Mouse (Mus musculus): ENCODE measurements around the gene H2afx. TPM values are rescaled to one million over a fixed set of nuclear protein-coding genes. Genes with fewer than 3 reads are reported as not detected.

The H2afx gene
- total and polyA plus RNA-seq, 3 experiments: 89.6 to 828 TPM; not detected in 1

DNA sequence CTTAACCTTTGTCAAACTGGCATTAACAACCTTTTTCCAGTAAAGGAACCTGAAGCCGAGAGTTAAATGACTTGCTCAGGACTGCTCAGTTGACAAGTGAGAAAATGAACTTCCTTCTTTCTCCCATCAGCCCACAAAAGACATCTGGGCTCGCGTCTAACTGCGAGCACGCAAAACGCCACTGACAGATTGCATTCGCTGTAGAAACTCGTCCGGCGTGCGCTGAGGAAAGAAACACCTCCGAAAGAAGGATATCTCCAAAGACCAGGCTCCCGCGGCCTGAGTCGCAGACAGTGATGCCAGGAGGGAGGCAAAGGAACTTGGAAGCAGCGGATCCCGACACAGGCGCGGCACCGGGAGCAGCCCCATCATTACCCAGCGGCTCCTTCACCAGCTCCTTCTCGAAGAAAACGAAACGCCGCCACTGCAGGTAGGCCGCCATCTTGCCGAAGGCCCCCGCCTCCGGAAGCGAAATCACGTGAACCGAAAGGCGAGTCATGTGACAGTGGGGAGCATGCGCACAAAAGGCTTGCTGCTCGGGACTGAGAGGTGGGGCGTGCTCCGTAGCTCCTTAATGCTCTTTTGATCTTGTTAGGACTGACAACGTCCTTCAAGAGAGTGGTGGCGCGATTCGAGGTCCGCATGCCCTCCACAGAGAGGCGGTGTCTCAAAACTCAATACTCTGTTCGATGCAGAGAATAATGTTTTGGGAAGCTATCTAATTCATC is 26.9 kb downstream of the H2afx start, which contains the start of gene Vps11:
TSS of gene Vps11 (minus strand) at position 481 of the 728 bp plus-strand sequence.
- H3K9me3 ChIP-seq (replicated peaks; ENCODE audit: insufficient read depth, low read length): no peaks in the 10 kb centered on the region
- peak within 1 kb of the TSS; percentile 78 for H3K9ac ChIP-seq (ENCODE audit: control insufficient read depth, low read depth, low read length, poor library complexity, severe bottlenecking)
- DNase-seq (ENCODE audit: low read depth, low spot score): peak; percentile 99
- peak within 1 kb of the TSS; percentile 86 for H3K27ac ChIP-seq (ENCODE audit: control insufficient read depth, low read depth, low read length)
- peaks cover 12% of the 10 kb centered on the region for H3K79me2 ChIP-seq (ENCODE audit: control insufficient read depth, insufficient read depth, low read length, poor library complexity)
- no peaks in the 10 kb centered on the region for H3K27me3 ChIP-seq (ENCODE audit: control insufficient read depth in 1 of 2, insufficient read depth in 2 of 2, low read length in 2 of 2)
- peaks cover 0 to 5% of the 10 kb centered on the region in 2 experiments; a peak in 2 of 4 replicates for H3K36me3 ChIP-seq (ENCODE audit: control insufficient read depth in 1 of 2, insufficient read depth in 2 of 2, low read length in 2 of 2)
- peak within 1 kb of the TSS; percentile 77 to 82 for H3K4me3 ChIP-seq (ENCODE audit: control insufficient read depth in 1 of 2, insufficient read depth in 1 of 2, low read depth in 2 of 2, low read length in 2 of 2)
- H3K4me1 ChIP-seq (ENCODE audit: control insufficient read depth in 1 of 2, insufficient read depth in 2 of 2, low read length in 2 of 2): peaks cover 0 to 2% of the 10 kb centered on the region in 2 experiments; a peak in 1 of 4 replicates
- TF ChIP-seq EP300 (IDR thresholded peaks at IDR 0.05; ENCODE audit: low read depth in 1 of 2, low read length in 2 of 2): no peak
- peak; percentile 94 for TF ChIP-seq MAX (IDR thresholded peaks at IDR 0.05; ENCODE audit: low read length)
- peak; percentile 70; the same call in 1 of the 2 replicates for TF ChIP-seq ETS1 (IDR thresholded peaks at IDR 0.05; ENCODE audit: low read depth, low read length)
- TF ChIP-seq USF1 (IDR thresholded peaks at IDR 0.05; ENCODE audit: low read depth, low read length): peak; percentile 99
- peak; percentile 59 to 95 for TF ChIP-seq POLR2A (IDR thresholded peaks at IDR 0.05; ENCODE audit: control insufficient read depth in 1 of 2, insufficient read depth in 1 of 2, low read depth in 1 of 2, low read length in 2 of 2, poor library complexity in 1 of 2)
- TF ChIP-seq TBP (IDR thresholded peaks at IDR 0.05; ENCODE audit: low read depth, low read length): peak; percentile 83
- TF ChIP-seq POLR2AphosphoS5 (IDR thresholded peaks at IDR 0.05; ENCODE audit: borderline replicate concordance, low read depth, low read length): 0 out of 2 replicates have a peak, but pooled peaks have one; percentile 65
- TF ChIP-seq ZC3H11A (IDR thresholded peaks at IDR 0.05; ENCODE audit: low read depth, low read length): no peak
- no peak for TF ChIP-seq GATA1 (IDR thresholded peaks at IDR 0.05; ENCODE audit: low read depth, low read length)
- no peak for TF ChIP-seq MEF2A (IDR thresholded peaks at IDR 0.05; ENCODE audit: extremely low read depth, insufficient replicate concordance, low read depth, low read length, poor library complexity, severe bottlenecking)
- TF ChIP-seq USF2 (IDR thresholded peaks at IDR 0.05; ENCODE audit: borderline replicate concordance in 1 of 2, insufficient read depth in 1 of 2, low read depth in 1 of 2, low read length in 2 of 2): peak; percentile 98 to 99
- no peak for TF ChIP-seq RCOR1 (IDR thresholded peaks at IDR 0.05; ENCODE audit: low read depth, low read length)
- no peak for TF ChIP-seq MAFK (IDR thresholded peaks at IDR 0.05; ENCODE audit: borderline replicate concordance, low read depth, low read length)
- peak; percentile 74; the same call in 1 of the 2 replicates for TF ChIP-seq MYC (IDR thresholded peaks at IDR 0.05; ENCODE audit: low read depth, low read length)
- TF ChIP-seq BHLHE40 (IDR thresholded peaks at IDR 0.05; ENCODE audit: borderline replicate concordance, low read depth, low read length): peak; percentile 85; the same call in 1 of the 2 replicates
- no peak for TF ChIP-seq MYB (IDR thresholded peaks at IDR 0.05; ENCODE audit: low read depth, low read length)
- peak; percentile 73; the same call in 1 of the 2 replicates for TF ChIP-seq POLR2AphosphoS2 (IDR thresholded peaks at IDR 0.05; ENCODE audit: low read length)
- TF ChIP-seq ZNF384 (IDR thresholded peaks at IDR 0.05; ENCODE audit: low read depth, low read length): no peak
- TF ChIP-seq SIN3A (IDR thresholded peaks at IDR 0.05; ENCODE audit: low read length): peak; percentile 99
- no peak for TF ChIP-seq TAL1 (IDR thresholded peaks at IDR 0.05; ENCODE audit: low read length)
- no peak for TF ChIP-seq RAD21 (IDR thresholded peaks at IDR 0.05; ENCODE audit: low read depth, low read length)
- no peak; the same call in 1 of the 2 replicates for TF ChIP-seq KAT2A (conservative IDR thresholded peaks at IDR 0.05; ENCODE audit: low read depth, low read length)
- peak; percentile 90 for TF ChIP-seq MXI1 (IDR thresholded peaks at IDR 0.05; ENCODE audit: low read depth, low read length)
- no peak for TF ChIP-seq E2F4 (IDR thresholded peaks at IDR 0.05; ENCODE audit: borderline replicate concordance, low read depth, low read length)
- TF ChIP-seq UBTF (IDR thresholded peaks at IDR 0.05; ENCODE audit: borderline replicate concordance, insufficient read depth, low read depth, low read length): no peak
- no peak for TF ChIP-seq CHD2 (IDR thresholded peaks at IDR 0.05; ENCODE audit: low read length)
- no peak for TF ChIP-seq GABPA (IDR thresholded peaks at IDR 0.05; ENCODE audit: low read depth, low read length)
- peak; percentile 87 for TF ChIP-seq ELF1 (IDR thresholded peaks at IDR 0.05; ENCODE audit: low read depth, low read length)
- TF ChIP-seq NELFE (IDR thresholded peaks at IDR 0.05; ENCODE audit: low read depth, low read length): peak; percentile 83
- no peak for TF ChIP-seq CHD1 (IDR thresholded peaks at IDR 0.05; ENCODE audit: low read depth, low read length)
- TF ChIP-seq SMC3 (IDR thresholded peaks at IDR 0.05; ENCODE audit: low read depth, low read length): no peak
- TF ChIP-seq CTCF (IDR thresholded peaks at IDR 0.05 in 2 of 3, conservative IDR thresholded peaks at IDR 0.05 in 1 of 3; ENCODE audit: control insufficient read depth in 1 of 3, insufficient read depth in 1 of 3, low read depth in 2 of 3, low read length in 3 of 3, poor library complexity in 1 of 3, severe bottlenecking in 1 of 3): no peak
- TF ChIP-seq JUND (IDR thresholded peaks at IDR 0.05; ENCODE audit: low read depth, low read length): no peak
- TF ChIP-seq ZKSCAN1 (IDR thresholded peaks at IDR 0.05; ENCODE audit: low read depth, low read length): no peak
- TF ChIP-seq NRF1 (IDR thresholded peaks at IDR 0.05; ENCODE audit: insufficient read depth, low read depth, low read length, poor library complexity, severe bottlenecking): peak; percentile 94
- peak; percentile 35; the same call in 1 of the 2 replicates for TF ChIP-seq TCF12 (IDR thresholded peaks at IDR 0.05; ENCODE audit: low read depth, low read length)

Measured in MEL (cell line).